Mouse (Mus musculus) neural tube, embryonic 15.5 days (tissue): ENCODE measurements around the gene Krt25. TPM values are rescaled to one million over a fixed set of nuclear protein-coding genes. Genes with fewer than 3 reads are reported as not detected.

ENCODE experiments used
- ATAC-seq: fragments of 200-750 bp; cut with Nextera tagmentation; 2 replicates; pipeline ENCODE4 v1.8.0; 2017; ENCODE audit warnings: mild to moderate bottlenecking, moderate TSS enrichment, moderate library complexity; ENCODE audit not compliant: low FRiP score
- H3K27ac ChIP-seq: fragments of 300-500 bp; sonication (generic); replicated peaks from 2 replicates; pipeline ENCODE4 v1.5.1; 2015; ENCODE audit warnings: mild to moderate bottlenecking, inconsistent platforms
- H3K27me3 ChIP-seq: fragments of 300-500 bp; sonication (generic); replicated peaks from 2 replicates; pipeline ENCODE4 v1.6.1; 2015; ENCODE audit warnings: inconsistent platforms
- H3K36me3 ChIP-seq: fragments of 300-500 bp; sonication (generic); 2 replicates; pipeline ENCODE4 v1.6.1; 2015; ENCODE audit warnings: inconsistent platforms
- H3K4me1 ChIP-seq: fragments of 300-500 bp; sonication (generic); 2 replicates; pipeline ENCODE4 v1.6.1; 2015; ENCODE audit warnings: inconsistent platforms
- H3K4me2 ChIP-seq: fragments of 300-500 bp; sonication (generic); 2 replicates; pipeline ENCODE4 v1.6.1; 2015; ENCODE audit warnings: inconsistent platforms, mild to moderate bottlenecking, moderate library complexity
- H3K4me3 ChIP-seq: fragments of 300-500 bp; sonication (generic); replicated peaks from 2 replicates; pipeline ENCODE4 v1.5.1; 2015; ENCODE audit warnings: mild to moderate bottlenecking, inconsistent platforms
- H3K9ac ChIP-seq: fragments of 300-500 bp; sonication (generic); replicated peaks from 2 replicates; pipeline ENCODE4 v1.6.1; 2015; ENCODE audit warnings: mild to moderate bottlenecking, inconsistent platforms
- H3K9me3 ChIP-seq: fragments of 300-500 bp; sonication (generic); replicated peaks from 2 replicates; pipeline ENCODE4 v1.6.1; 2016; ENCODE audit warnings: inconsistent platforms
- WGBS: fragments of 180-500 bp; shearing (Covaris S2); methylation state at CpG from one replicate; pipeline ENCODE4 v1.1.7; 2015; ENCODE audit warnings: mixed read lengths; 5-methylcytosine and 5-hydroxymethylcytosine counted together
- polyA plus RNA-seq: library from polyadenylated mRNA; unstranded; fragments of >200 nt; fragmentation: Nextera tagmentation; extraction: Ambion mirVana; gene quantifications from 2 replicates; pipeline ENCODE4 v1.2.1, GENCODE M21; 2015

Krt25 gene
- polyA plus RNA-seq, 1 experiment from 2014 or later = 0.77 TPM

- Histone ChIP-seq H3K27me3 (no peaks in the 10 kb centered on the region), H3K9ac (no peak overlapping the region), H3K9me3 (no peaks in the 10 kb centered on the region), H3K4me2 (no peak overlapping the region), H3K36me3 (no peaks in the 10 kb centered on the region), H3K27ac (no peak overlapping the region), H3K4me3 (no peak overlapping the region), H3K4me1 (no peaks in the 10 kb centered on the region)
- no peak for ATAC-seq
- 63% methylated on average over 7 of the region's 7 CpGs for WGBS
Measured at GRCm38 (mm10) chr11:99276786-99277185, 46.0 kb downstream of the Krt25 start.

GRCm38 (mm10) chr11:99275624-99276023, 47.1 kb downstream of the Krt25 start:
- Histone ChIP-seq H3K36me3 (no peaks in the 10 kb centered on the region), H3K27ac (no peak overlapping the region), H3K9me3 (no peaks in the 10 kb centered on the region), H3K4me1 (no peaks in the 10 kb centered on the region), H3K9ac (no peak overlapping the region), H3K4me3 (no peak overlapping the region), H3K27me3 (no peaks in the 10 kb centered on the region), H3K4me2 (no peak overlapping the region)
- 85% methylated on average over 6 of the region's 6 CpGs for WGBS
- no peak for ATAC-seq

- Histone ChIP-seq H3K36me3 (no peaks in the 10 kb centered on the region), H3K9ac (no peak overlapping the region), H3K4me2 (no peak overlapping the region), H3K27ac (no peak overlapping the region), H3K9me3 (no peaks in the 10 kb centered on the region), H3K4me1 (no peaks in the 10 kb centered on the region), H3K4me3 (no peak overlapping the region), H3K27me3 (no peaks in the 10 kb centered on the region)
- 96% methylated on average over 4 of the region's 4 CpGs for WGBS
- no peak for ATAC-seq
Measured at GRCm38 (mm10) chr11:99272721-99273120, 50.0 kb downstream of the Krt25 start.

GRCm38 (mm10) chr11:99269192-99269591, 53.6 kb downstream of the Krt25 start:
- Histone ChIP-seq H3K9me3 (no peaks in the 10 kb centered on the region), H3K27me3 (no peaks in the 10 kb centered on the region), H3K9ac (no peak overlapping the region), H3K27ac (no peak overlapping the region), H3K4me2 (no peak overlapping the region), H3K36me3 (no peaks in the 10 kb centered on the region), H3K4me3 (no peak overlapping the region), H3K4me1 (peaks cover 6% of the 10 kb centered on the region; the same call in 1 of the 2 replicates)
- WGBS = 69% methylated on average over 7 of the region's 7 CpGs
- no peak for ATAC-seq

GRCm38 (mm10) chr11:99265796-99266195, 57.0 kb downstream of the Krt25 start:
- Histone ChIP-seq H3K36me3 (no peaks in the 10 kb centered on the region), H3K4me2 (no peak overlapping the region), H3K9ac (no peak overlapping the region), H3K27ac (peak overlapping the region; percentile 41; the same call in 1 of the 2 replicates), H3K4me1 (peaks cover 6% of the 10 kb centered on the region; the same call in 1 of the 2 replicates), H3K4me3 (no peak overlapping the region), H3K9me3 (no peaks in the 10 kb centered on the region), H3K27me3 (no peaks in the 10 kb centered on the region)
- no peak for ATAC-seq
- WGBS = 7% methylated on average over 9 of the region's 9 CpGs

Other genes starting within 250 kb of the Krt25 start
- 0.09 and 0.22 TPM in 2 replicates for gene Tns4, start 233.6 kb downstream of the Krt25 start, polyA plus RNA-seq
- gene Ccr7, start 167.9 kb downstream of the Krt25 start, polyA plus RNA-seq = 0.52 TPM in 1 of 2 replicates, not detected in the other
- 221 and 227 TPM in 2 replicates for gene Smarce1, start 91.9 kb downstream of the Krt25 start, polyA plus RNA-seq
- 11.9 and 12.7 TPM in 2 replicates for gene Krt222, start 78.9 kb downstream of the Krt25 start, polyA plus RNA-seq
- not detected in 2 replicates for gene Krt24, start 37.7 kb downstream of the Krt25 start, polyA plus RNA-seq
- 0.19 and 0.26 TPM in 2 replicates for gene Krt26, start 15.0 kb upstream of the Krt25 start, polyA plus RNA-seq
- 0.19 and 0.33 TPM in 2 replicates for gene Krt27, start 28.2 kb upstream of the Krt25 start, polyA plus RNA-seq
- gene Krt28, start 52.0 kb upstream of the Krt25 start, polyA plus RNA-seq = 0.36 and 0.50 TPM in 2 replicates
- gene Krt10, start 66.4 kb upstream of the Krt25 start, polyA plus RNA-seq = 31.6 and 31.8 TPM in 2 replicates
- gene Krt12, start 99.3 kb upstream of the Krt25 start, polyA plus RNA-seq = 0.11 and 0.12 TPM in 2 replicates
- gene Krt20, start 115.2 kb upstream of the Krt25 start, polyA plus RNA-seq = 0.08 and 5.4 TPM in 2 replicates
- gene Krt23, start 170.2 kb upstream of the Krt25 start, polyA plus RNA-seq = 0.15 and 0.93 TPM in 2 replicates
- gene Krt39, start 198.4 kb upstream of the Krt25 start, polyA plus RNA-seq = not detected in 2 replicates
- gene Krt40, start 220.2 kb upstream of the Krt25 start, polyA plus RNA-seq = not detected in 2 replicates
- not detected in 2 replicates for gene Krtap3-3, start 227.9 kb upstream of the Krt25 start, polyA plus RNA-seq
- not detected in 2 replicates for gene Krtap3-2, start 233.9 kb upstream of the Krt25 start, polyA plus RNA-seq
- gene Gm11939, start 236.5 kb upstream of the Krt25 start, polyA plus RNA-seq = not detected in 2 replicates
- gene Krtap3-1, start 243.7 kb upstream of the Krt25 start, polyA plus RNA-seq = 0.43 TPM in 1 of 2 replicates, not detected in the other